Mouse (Mus musculus): Measurements from ENCODE around the gene Tnp2.
A peak's percentile ranks its signal among the peaks of the same experiment; 100 is the strongest.
"Not testable (repeated sequence)": the region's sequence is repeated elsewhere in the genome, so short reads cannot be mapped to it uniquely, and the experiment has no call there.

Gene Tnp2

DNA sequence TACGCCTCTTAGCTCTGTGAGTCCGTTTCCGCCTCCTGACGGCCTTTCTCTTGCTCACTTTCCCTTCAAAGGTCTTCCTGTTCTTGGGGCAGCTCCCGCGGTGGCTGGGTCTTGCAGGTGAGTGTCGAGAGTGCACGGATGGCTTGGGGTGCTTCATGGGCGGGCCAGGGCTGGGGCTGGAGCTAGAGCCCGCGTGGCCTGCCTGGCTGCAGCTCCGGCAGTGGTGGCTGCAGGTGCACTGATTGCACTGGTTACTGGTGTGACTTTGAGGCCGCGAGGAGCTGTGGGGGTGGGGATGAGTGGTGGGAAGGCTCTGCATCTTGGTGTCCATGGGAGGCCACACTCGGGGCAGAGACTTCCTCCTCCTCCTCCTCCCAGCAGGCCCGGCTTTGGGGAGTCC is at the start of gene Tnp2:
TSS of gene Tnp2 (minus strand) at position 390 of the 400 bp plus-strand sequence.
- no peak for DNase-seq (ENCODE audit: low spot score in 2 of 2)

- DNase-seq (ENCODE audit: low spot score in 2 of 2), result no peak
Observed at GRCm38 (mm10) chr16:10837903-10838302, 49.4 kb upstream of the Tnp2 start.

GRCm38 (mm10) chr16:10837250-10837649 is 48.8 kb upstream of the Tnp2 start:
- DNase-seq (ENCODE audit: low spot score in 2 of 2), result no peak

GRCm38 (mm10) chr16:10836388-10836787 is 47.9 kb upstream of the Tnp2 start:
- no peak for DNase-seq (ENCODE audit: low spot score in 2 of 2)

DNA sequence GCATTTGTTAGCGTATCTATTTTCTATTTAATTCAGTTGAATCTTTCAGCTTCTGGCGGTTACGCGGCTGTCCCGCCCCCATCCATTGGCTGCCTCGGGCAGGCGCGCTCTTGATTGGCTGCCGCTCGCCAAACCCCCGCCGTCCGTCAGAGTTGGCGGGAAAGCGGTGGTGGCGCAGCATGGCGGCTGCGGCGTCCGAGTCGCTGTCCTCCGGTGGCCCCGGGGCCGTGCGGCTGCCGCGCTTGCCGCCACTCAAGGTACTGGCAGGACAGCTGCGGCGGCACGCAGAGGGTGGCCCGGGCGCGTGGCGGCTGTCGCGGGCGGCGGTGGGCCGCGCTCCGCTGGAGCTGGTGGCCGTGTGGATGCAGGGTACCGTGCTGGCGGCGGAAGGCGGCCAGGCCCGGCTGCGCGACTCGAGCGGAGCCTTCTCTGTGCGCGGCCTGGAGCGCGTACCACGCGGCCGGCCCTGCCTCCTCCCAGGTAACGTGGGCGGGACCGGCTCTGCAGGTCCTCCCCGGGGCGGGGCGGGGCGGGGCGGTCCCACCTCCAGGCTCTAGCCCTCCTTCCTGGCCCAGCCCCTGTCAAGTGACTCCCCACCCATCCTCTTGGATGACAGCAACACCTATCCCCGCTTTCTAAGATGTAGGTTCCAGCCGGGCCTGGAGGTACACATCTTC is 46.6 kb upstream of the Tnp2 start, which contains the start of gene Rmi2:
TSS of gene Rmi2 (plus strand) at position 149 of the 677 bp plus-strand sequence.
- peak; percentile 76 to 81 for DNase-seq (ENCODE audit: low spot score in 2 of 2)

DNA sequence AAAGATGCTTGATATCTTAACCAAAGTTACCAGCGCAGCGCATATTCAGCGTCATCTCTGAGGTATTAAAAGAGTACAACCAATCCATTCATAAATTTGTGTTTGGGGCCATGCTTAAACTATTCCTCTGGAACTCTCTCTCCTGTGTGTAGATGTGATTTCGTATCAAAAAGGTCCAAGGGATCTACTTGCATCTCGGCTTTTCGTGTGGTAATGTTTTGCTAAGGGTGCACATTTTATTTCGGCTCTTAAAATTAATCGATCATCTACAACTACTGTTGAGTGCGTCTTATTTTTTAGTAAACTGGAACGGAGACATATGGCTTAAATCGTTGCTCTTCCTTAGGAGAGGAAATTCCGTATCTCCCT is 46.1 kb upstream of the Tnp2 start:
- DNase-seq (ENCODE audit: low spot score in 2 of 2), result no peak

DNA sequence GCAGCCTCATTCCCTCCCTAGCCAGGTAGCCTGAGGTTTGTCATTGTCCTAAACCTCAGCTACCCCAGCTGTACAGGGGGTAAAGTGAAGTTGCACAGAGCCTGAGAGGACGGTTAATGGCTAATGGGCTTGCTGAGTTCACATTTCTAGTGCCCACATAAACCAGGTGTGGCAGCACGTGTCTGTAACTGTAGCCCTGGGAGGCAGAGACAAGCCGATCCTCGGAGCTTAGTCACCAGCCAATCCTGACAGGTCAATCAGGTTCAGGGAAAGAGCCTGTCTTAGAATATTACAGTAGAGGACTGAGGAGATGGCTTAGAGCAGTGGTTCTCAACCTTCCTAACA is 40.0 kb upstream of the Tnp2 start:
- no peak for DNase-seq (ENCODE audit: low spot score in 2 of 2)

- DNase-seq (ENCODE audit: low spot score in 2 of 2), result no peak
Observed at GRCm38 (mm10) chr16:10827766-10828460, 39.5 kb upstream of the Tnp2 start.

- no peak for DNase-seq (ENCODE audit: low spot score in 2 of 2)
Observed at GRCm38 (mm10) chr16:10827269-10827668, 38.8 kb upstream of the Tnp2 start.

GRCm38 (mm10) chr16:10825840-10826239 is 37.4 kb upstream of the Tnp2 start:
- no peak for DNase-seq (ENCODE audit: low spot score in 2 of 2)

DNA sequence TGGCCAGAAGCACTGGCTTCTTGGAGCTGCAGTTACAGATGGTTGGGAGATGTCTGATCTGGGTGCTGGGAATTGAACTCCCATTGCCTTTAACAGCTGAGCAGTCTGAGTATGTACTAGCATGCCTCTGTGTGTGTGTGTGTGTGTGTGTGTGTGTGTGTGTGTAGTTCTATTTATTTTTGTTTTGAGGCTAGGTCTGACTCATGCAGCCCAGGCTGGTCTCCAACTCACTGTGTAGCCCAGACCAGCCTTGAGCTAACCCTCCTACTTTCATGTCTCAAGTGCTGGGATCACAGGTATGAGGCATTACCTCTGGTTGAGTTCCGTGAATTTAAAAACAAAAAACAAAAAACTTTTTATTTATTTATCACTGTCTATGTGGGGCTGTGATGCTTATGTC is 36.1 kb upstream of the Tnp2 start:
- DNase-seq (ENCODE audit: low spot score in 2 of 2), result no peak

- no peak for DNase-seq (ENCODE audit: low spot score in 2 of 2)
Observed at GRCm38 (mm10) chr16:10821387-10821786, 32.9 kb upstream of the Tnp2 start.

DNA sequence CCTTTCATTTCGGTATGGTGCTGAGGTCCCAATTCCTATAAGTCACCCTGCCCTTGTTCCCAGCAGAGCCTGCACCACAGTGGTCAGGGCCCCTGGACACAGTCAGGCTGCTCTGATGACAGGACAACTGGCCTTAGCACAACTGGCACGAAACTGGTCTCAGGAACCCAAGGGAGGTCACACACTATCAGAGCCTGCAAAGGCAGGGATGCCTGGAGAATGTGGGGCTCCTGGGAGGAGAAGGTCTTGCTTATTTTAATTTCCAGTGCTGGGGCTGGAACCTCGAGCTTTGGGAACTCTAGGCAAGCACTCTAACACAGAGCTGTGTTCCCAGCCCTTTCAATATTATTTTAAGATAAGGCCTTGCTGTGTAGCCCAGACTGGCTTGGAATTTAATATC is 31.5 kb upstream of the Tnp2 start:
- DNase-seq (ENCODE audit: low spot score in 2 of 2), result no peak

- DNase-seq (ENCODE audit: low spot score in 2 of 2), result no peak
Observed at GRCm38 (mm10) chr16:10818579-10819135, 30.2 kb upstream of the Tnp2 start.

GRCm38 (mm10) chr16:10814864-10815263 is 26.4 kb upstream of the Tnp2 start:
- no peak for DNase-seq (ENCODE audit: low spot score in 2 of 2)

- no peak for DNase-seq (ENCODE audit: low spot score in 2 of 2)
Observed at GRCm38 (mm10) chr16:10813726-10814125, 25.3 kb upstream of the Tnp2 start.

DNA sequence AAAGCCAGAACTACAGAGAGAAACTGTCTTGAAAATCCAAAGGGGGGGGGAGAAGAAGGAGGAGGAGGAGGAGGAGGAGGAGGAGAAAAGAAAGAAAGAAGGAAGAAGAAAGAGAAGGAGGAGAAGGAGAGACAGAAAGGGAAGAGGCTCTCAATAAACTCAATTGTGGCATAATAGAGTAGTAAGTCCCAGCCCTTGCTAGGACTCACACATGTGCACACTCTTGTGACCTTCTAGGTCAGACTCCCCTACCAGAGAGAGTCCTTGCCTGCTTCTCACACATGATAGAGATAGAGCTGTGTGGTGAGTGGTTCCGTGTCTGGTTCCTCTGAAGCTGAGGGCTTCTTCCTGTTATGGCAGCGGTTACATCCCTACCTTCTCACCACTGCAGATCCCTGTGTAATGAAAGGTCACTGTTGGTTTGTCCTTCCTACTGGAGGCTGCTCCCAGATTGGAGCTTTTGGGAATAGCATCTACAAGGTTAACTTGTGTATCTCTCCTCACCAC is 24.5 kb upstream of the Tnp2 start, which contains the start of gene Gm11172:
TSS of gene Gm11172 (plus strand) at position 51 of the 507 bp plus-strand sequence.
- no peak for DNase-seq (ENCODE audit: low spot score in 2 of 2)

DNA sequence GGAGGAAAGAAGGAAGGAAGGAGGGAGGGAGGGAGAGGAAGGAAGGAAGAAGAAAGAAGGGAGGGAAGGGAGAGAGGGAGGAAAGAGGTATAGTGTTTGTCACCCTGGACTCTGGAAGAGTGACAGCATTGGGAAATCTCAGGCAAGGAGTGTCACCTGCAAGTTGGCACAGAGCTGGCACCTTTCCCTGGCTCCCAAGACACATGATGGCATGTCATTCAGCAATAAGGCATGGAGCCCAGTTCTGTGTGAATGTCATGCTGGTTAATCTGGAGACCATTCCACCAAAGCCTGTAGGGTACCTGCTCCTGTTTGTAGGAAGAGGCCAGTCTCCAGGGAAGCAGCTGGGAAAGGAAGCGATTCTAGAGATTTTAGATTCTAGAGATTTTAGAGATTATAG is 21.9 kb upstream of the Tnp2 start:
- no peak for DNase-seq (ENCODE audit: low spot score in 2 of 2)

DNA sequence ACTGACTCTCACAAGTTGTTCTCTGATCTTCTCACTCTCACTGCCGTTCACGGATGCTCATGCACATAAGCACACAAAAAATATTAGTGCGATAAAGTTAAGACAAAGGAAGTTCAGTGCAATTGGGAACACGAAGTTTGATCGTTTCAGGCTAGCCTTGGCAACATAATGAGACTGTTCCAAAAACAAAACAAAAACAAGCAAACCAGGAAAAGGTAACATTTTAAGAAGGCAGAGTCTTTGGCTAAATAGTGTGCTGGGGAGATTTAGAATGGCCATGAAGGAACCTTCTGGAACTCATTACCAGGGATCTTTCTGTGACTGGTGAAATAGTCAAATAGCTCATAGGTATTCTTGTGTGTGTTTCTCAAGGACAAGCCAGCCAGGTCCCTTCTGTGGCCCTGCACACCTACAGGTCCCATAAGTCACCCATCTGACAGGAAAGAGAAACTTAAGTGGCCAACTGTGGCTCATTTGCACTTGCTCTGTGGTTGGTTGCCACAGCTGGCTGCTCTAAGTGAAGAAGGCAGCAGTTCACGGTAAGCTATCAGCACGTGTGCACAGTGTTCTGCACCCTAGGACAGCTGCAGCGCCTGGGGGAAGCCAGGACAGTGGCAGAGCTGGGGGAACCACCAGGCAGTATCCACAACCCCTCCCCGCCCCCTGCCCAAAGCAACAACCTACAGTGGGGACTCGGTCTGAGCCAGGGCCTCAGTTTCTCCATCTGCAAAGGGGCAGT is 17.5 kb upstream of the Tnp2 start, which contains the start of gene Prm1:
TSS of gene Prm1 (minus strand) at position 51 of the 739 bp plus-strand sequence.
- DNase-seq (ENCODE audit: low spot score in 2 of 2), result no peak

GRCm38 (mm10) chr16:10802420-10802819 is 14.0 kb upstream of the Tnp2 start:
- not testable (repeated sequence) for DNase-seq (ENCODE audit: low spot score in 2 of 2)

DNA sequence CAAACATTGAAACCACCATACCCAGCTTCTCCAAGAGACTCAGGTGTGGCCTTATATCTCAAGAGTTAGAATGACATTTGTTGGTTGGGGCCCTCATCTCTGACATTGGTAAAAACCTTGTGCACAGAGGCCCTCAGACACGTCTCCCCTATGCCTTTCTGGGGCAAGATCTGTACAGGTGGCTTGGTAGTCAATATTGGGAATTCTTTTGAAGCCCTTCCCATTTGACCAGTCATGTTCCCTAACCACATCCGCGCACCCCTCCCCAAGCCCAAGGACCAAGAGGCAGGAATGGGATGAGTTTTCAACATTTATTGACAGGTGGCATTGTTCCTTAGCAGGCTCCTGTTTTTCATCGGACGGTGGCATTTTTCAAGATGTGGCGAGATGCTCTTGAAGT is 7.6 kb upstream of the Tnp2 start, which contains the start of gene Prm2:
TSS of gene Prm2 (minus strand) at position 101 of the 400 bp plus-strand sequence.
- DNase-seq (ENCODE audit: low spot score in 2 of 2), result no peak

DNA sequence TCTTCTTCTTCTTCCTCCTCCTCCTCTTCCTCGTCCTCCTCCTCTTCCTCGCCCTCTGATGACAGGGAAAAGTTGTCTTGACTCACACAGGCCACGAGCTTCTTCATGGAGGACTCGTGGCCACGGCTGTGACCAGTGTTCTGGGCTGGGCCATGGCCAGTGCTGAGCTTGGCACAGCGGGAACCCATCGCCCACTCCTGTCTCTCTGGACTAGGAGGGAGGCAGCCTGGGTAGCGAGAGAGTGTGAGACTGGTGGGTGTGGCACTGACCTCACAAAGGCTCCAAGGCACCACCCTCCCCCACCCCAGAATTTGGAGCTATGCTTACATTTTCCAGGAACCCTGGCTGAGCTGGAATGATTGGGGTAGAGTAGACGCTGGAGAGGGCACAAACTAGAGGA is 2.2 kb upstream of the Tnp2 start, which contains the start of gene Prm3:
TSS of gene Prm3 (minus strand) at position 213 of the 400 bp plus-strand sequence.
- no peak for DNase-seq (ENCODE audit: low spot score in 2 of 2)

All from frontal cortex, postnatal 36 days (tissue).